ENCODE assay signal across 8 mouse cellular contexts in the genomic region with DNA sequence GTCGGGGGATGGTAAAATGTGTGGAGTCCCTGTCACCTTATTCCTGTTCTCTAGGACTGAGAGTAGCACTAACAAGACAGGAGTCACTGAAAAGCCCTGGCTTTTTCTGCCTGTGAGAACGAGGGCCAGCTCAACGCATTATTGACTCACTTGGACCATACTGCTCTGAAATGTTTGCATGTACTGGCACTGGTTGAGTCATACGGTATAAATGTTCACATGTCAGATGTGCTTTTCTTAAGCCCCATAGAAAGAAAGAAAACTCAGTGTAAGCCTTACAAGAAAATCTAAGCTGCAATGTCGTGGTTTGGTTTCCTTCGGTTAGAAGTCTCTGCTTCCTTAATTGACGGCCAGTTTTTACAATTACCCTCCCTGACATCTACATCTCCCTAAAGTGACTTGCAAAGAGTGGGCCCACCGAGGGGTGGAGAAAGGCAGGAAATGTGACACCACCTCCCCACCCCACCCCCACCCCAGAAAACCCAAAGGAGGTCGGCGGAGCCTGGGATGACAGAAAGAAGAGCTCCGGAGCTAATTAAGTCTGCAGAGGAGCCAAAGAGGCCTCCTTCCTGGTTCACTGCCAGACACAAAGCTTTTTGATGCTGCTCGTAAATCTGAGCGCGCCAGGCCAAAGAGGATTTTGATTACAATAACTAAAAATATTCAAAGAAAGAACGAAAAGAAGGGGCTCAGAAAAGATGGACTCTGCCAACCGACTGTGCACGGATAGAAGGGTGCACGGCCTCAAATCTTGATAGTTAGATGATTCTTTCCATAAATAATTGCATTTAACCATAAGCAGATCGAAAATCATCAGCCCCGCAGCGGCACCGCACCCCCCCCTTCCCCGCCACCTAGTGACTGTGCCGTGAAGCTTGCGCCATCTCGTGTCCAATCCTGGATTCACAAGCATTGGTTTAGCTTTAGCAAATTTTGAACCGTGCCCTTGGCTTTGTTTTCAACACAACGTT. TPM values are rescaled to one million over a fixed set of nuclear protein-coding genes. Genes with fewer than 3 reads are reported as not detected.
A peak's percentile ranks its signal among the peaks of the same experiment; 100 is the strongest.
DNase-seq lines count a peak whose midpoint lies in the region; ATAC-seq and TF ChIP-seq lines count a peak whose summit lies in the region.

No protein-coding gene starts in this region.

- 0 out of 2 replicates have a peak, but pooled peaks have one; percentile 35 for TF ChIP-seq EP300 in ES-Bruce4 (IDR thresholded peaks at IDR 0.05; ENCODE audit: insufficient read depth, low read depth, low read length)
- TF ChIP-seq EP300 in lung, postnatal 0 days (IDR thresholded peaks at IDR 0.05), result no peak

- WGBS in forebrain, embryonic 15.5 days, result 4% methylated on average over 28 of the region's 28 CpGs
- WGBS in lung, postnatal 0 days, result 6% methylated on average over 28 of the region's 28 CpGs

- peak overlapping the region; percentile 63 for H3K4me2 ChIP-seq in forebrain, embryonic 15.5 days (replicated peaks)
- H3K4me2 ChIP-seq in lung, postnatal 0 days (replicated peaks; ENCODE audit: low read depth, low read length), result peak overlapping the region; percentile 74

- no peaks in the 10 kb centered on the region for H3K4me1 ChIP-seq in ES-Bruce4 (ENCODE audit: control insufficient read depth, insufficient read depth, low read length)
- peaks cover 16% of the 10 kb centered on the region for H3K4me1 ChIP-seq in forebrain, embryonic 15.5 days
- H3K4me1 ChIP-seq in lung, postnatal 0 days (ENCODE audit: insufficient read depth, low read depth, low read length), result no peaks in the 10 kb centered on the region

- H3K9me3 ChIP-seq in ES-Bruce4 (replicated peaks; ENCODE audit: control insufficient read depth, insufficient read depth, low read length, poor library complexity, severe bottlenecking), result no peaks in the 10 kb centered on the region
- no peaks in the 10 kb centered on the region for H3K9me3 ChIP-seq in forebrain, embryonic 15.5 days
- no peaks in the 10 kb centered on the region for H3K9me3 ChIP-seq in lung, postnatal 0 days (ENCODE audit: low read length)

- no peaks in the 10 kb centered on the region for H3K27me3 ChIP-seq in ES-Bruce4 (ENCODE audit: control insufficient read depth, insufficient read depth, low read length, poor library complexity, severe bottlenecking)
- H3K27me3 ChIP-seq in forebrain, embryonic 15.5 days, result no peaks in the 10 kb centered on the region
- no peaks in the 10 kb centered on the region for H3K27me3 ChIP-seq in lung, postnatal 0 days (replicated peaks; ENCODE audit: insufficient read depth, low read length)

- TF ChIP-seq CTCF in ES-Bruce4 (IDR thresholded peaks at IDR 0.05; ENCODE audit: low read depth, low read length), result peak; percentile 77
- peak; percentile 98 for TF ChIP-seq CTCF in lung, postnatal 0 days (IDR thresholded peaks at IDR 0.05)

- no peak for TF ChIP-seq POLR2A in ES-Bruce4 (IDR thresholded peaks at IDR 0.05; ENCODE audit: insufficient read depth, low read length)

- peak; percentile 82 for ATAC-seq in forebrain, embryonic 15.5 days (replicated peaks)
- ATAC-seq in hematopoietic stem cell, adult 5-6 weeks (replicated peaks in 1 of 2; ENCODE audit: insufficient read depth in 1 of 2, low FRiP score in 2 of 2, low TSS enrichment in 1 of 2, low read depth in 1 of 2, poor library complexity in 2 of 2, severe bottlenecking in 2 of 2), result peak; percentile 81 to 82
- ATAC-seq in lung, postnatal 0 days, result peak; percentile 70

- H3K9ac ChIP-seq in ES-Bruce4 (ENCODE audit: low read depth, poor library complexity, severe bottlenecking), result peak overlapping the region; percentile 45
- H3K9ac ChIP-seq in forebrain, embryonic 15.5 days (replicated peaks), result peak overlapping the region; percentile 56
- H3K9ac ChIP-seq in lung, postnatal 0 days (replicated peaks; ENCODE audit: low read depth), result peak overlapping the region; percentile 5; the same call in 1 of the 2 replicates

- peak; percentile 45 for DNase-seq in c-Kit-positive CD71-positive TER-119-positive erythroid progenitor cells, embryonic 14.5 days (ENCODE audit: low spot score)
- peak; percentile 52 for DNase-seq in layer of hippocampus, adult 9-11 months
- peak; percentile 79 for DNase-seq in lung, postnatal 0 days (ENCODE audit: low spot score)
- DNase-seq in ovary, postnatal 14 days (ENCODE audit: low spot score), result peak; percentile 63
- peak; percentile 20 to 66 for DNase-seq in thymus, postnatal 10 days (ENCODE audit: low spot score in 2 of 2)

- peak overlapping the region; percentile 76 for H3K4me3 ChIP-seq in ES-Bruce4 (ENCODE audit: low read depth, low read length)
- peak overlapping the region; percentile 41 for H3K4me3 ChIP-seq in forebrain, embryonic 15.5 days
- peak overlapping the region; percentile 43 for H3K4me3 ChIP-seq in lung, postnatal 0 days (ENCODE audit: low read depth, low read length)

- H3K36me3 ChIP-seq in ES-Bruce4 (ENCODE audit: control insufficient read depth, insufficient read depth, low read length, poor library complexity, severe bottlenecking), result no peaks in the 10 kb centered on the region
- H3K36me3 ChIP-seq in forebrain, embryonic 15.5 days, result no peaks in the 10 kb centered on the region
- no peaks in the 10 kb centered on the region for H3K36me3 ChIP-seq in lung, postnatal 0 days (ENCODE audit: insufficient read depth, low read length)

- peak overlapping the region; percentile 68 for H3K27ac ChIP-seq in ES-Bruce4 (ENCODE audit: insufficient read depth, low read length)
- H3K27ac ChIP-seq in forebrain, embryonic 15.5 days (replicated peaks), result peak overlapping the region; percentile 89
- H3K27ac ChIP-seq in lung, postnatal 0 days (ENCODE audit: low read length), result peak overlapping the region; percentile 7

RNA-seq across cellular contexts. Expression of a gene that starts 28.0 kb away (rescaled TPM):
- polyA plus RNA-seq in ES-Bruce4 (2011; ENCODE audit: insufficient read depth, insufficient read length, low read depth, missing spikeins), result not detected in 2 replicates
- not detected in 2 replicates for polyA plus RNA-seq in forebrain, embryonic 15.5 days (2015; fragmentation: Nextera tagmentation; extraction: Ambion mirVana)
- total RNA-seq in hematopoietic stem cell, adult 5-6 weeks (2017), result not detected in 2 replicates
- not detected in 2 replicates for polyA plus RNA-seq in lung, postnatal 0 days (2015; fragmentation: Nextera tagmentation; extraction: Ambion mirVana)

RNA-seq across cellular contexts. Expression of a gene that starts 40.5 kb away (rescaled TPM):
- polyA plus RNA-seq in ES-Bruce4 (2011; ENCODE audit: insufficient read depth, insufficient read length, low read depth, missing spikeins), result 2.0 and 2.1 TPM in 2 replicates
- polyA plus RNA-seq in forebrain, embryonic 15.5 days (2015; fragmentation: Nextera tagmentation; extraction: Ambion mirVana), result 0.31 and 0.55 TPM in 2 replicates
- total RNA-seq in hematopoietic stem cell, adult 5-6 weeks (2017), result 2.0 and 5.8 TPM in 2 replicates
- 3.5 and 5.4 TPM in 2 replicates for polyA plus RNA-seq in lung, postnatal 0 days (2015; fragmentation: Nextera tagmentation; extraction: Ambion mirVana)

Comparison
In these comparisons a context has a peak if more than half of its experiments do, and no peak if none do; other contexts are left out.
1. Peak in every context shown above with its lines: DNase-seq, ATAC-seq, H3K4me3 ChIP-seq and H3K27ac ChIP-seq.
2. H3K27ac ChIP-seq: peak in every context shown above with its lines; median percentile 89 in forebrain, embryonic 15.5 days; 68 in ES-Bruce4; 7 in lung, postnatal 0 days.
3. H3K9ac ChIP-seq: peak in every context shown above with its lines; median percentile 56 in forebrain, embryonic 15.5 days; 45 in ES-Bruce4; 5 in lung, postnatal 0 days.